Mouse (Mus musculus) limb, embryonic 11.5 days (tissue): Measurements from ENCODE around the gene Hspb7. TPM values are rescaled to one million over a fixed set of nuclear protein-coding genes. Genes with fewer than 3 reads are reported as not detected.

Experiments used
- ATAC-seq: fragments of 200-750 bp; cut with Nextera tagmentation; 2 replicates; pipeline ENCODE4 v1.8.0; 2017; ENCODE audit warnings: low read depth; ENCODE audit not compliant: insufficient number of reproducible peaks, low FRiP score, low TSS enrichment
- DNase-seq: peaks from one replicate; pipeline ENCODE4 v3.0.0-alpha.2; 2015; ENCODE audit warnings: low spot score
- H3K27ac ChIP-seq: fragments of 300-500 bp; sonication (generic); replicated peaks from 2 replicates; pipeline ENCODE4 v1.5.1; 2014; ENCODE audit warnings: low read depth, mild to moderate bottlenecking, low read length
- H3K27me3 ChIP-seq: fragments of 300-500 bp; sonication (generic); 2 replicates; pipeline ENCODE4 v1.6.1; 2014; ENCODE audit warnings: mild to moderate bottlenecking, low read length, mixed read lengths; ENCODE audit not compliant: control insufficient read depth, insufficient read depth
- H3K36me3 ChIP-seq: fragments of 300-500 bp; sonication (generic); 2 replicates; pipeline ENCODE4 v1.6.1; 2014; ENCODE audit warnings: mild to moderate bottlenecking, low read length, moderate library complexity, mixed read lengths; ENCODE audit not compliant: control insufficient read depth, insufficient read depth
- H3K4me1 ChIP-seq: fragments of 300-500 bp; sonication (generic); 2 replicates; pipeline ENCODE4 v1.6.1; 2014; ENCODE audit warnings: low read length, mixed read lengths; ENCODE audit not compliant: control insufficient read depth, insufficient read depth
- H3K4me2 ChIP-seq: fragments of 300-500 bp; sonication (generic); 2 replicates; pipeline ENCODE4 v1.6.1; 2014; ENCODE audit warnings: low read depth, mild to moderate bottlenecking, moderate library complexity; ENCODE audit not compliant: severe bottlenecking
- H3K4me3 ChIP-seq: fragments of 300-500 bp; sonication (generic); 2 replicates; pipeline ENCODE4 v1.5.1; 2014; ENCODE audit warnings: low read depth, low read length
- H3K9ac ChIP-seq: fragments of 300-500 bp; sonication (generic); 2 replicates; pipeline ENCODE4 v1.6.1; 2014; ENCODE audit warnings: mild to moderate bottlenecking, low read length
- H3K9me3 ChIP-seq: fragments of 300-500 bp; sonication (generic); 2 replicates; pipeline ENCODE4 v1.6.1; 2016; ENCODE audit warnings: low read length; ENCODE audit not compliant: control insufficient read depth
- WGBS: fragments of 180-500 bp; shearing (Covaris S2); extraction: QIAGEN DNeasy Blood & Tissue Kit; methylation state at CpG from one replicate; pipeline ENCODE4 v1.1.7; 2014; 5-methylcytosine and 5-hydroxymethylcytosine counted together
- polyA plus RNA-seq: library from polyadenylated mRNA; unstranded; fragments of >200 nt; fragmentation: Nextera tagmentation; extraction: Ambion mirVana; gene quantifications from 2 replicates; pipeline ENCODE4 v1.2.1, GENCODE M21; 2014

Hspb7 gene
- polyA plus RNA-seq, 1 experiment from 2014 or later: 0.41 TPM

- 84% methylated on average over 5 of the region's 5 CpGs for WGBS
- H3K27me3 ChIP-seq: peaks cover 3% of the 10 kb centered on the region; the same call in 1 of the 2 replicates
These were observed 2.7 kb downstream of the Hspb7 start for GRCm38 (mm10) chr4:141423288-141423687.

GRCm38 (mm10) chr4:141423691-141424431, 3.3 kb downstream of the Hspb7 start:
- WGBS: 88% methylated on average over 13 of the region's 13 CpGs
- Histone ChIP-seq H3K27me3 (peaks cover 3% of the 10 kb centered on the region; the same call in 1 of the 2 replicates), H3K27ac (no peak overlapping the region), H3K36me3 (no peaks in the 10 kb centered on the region), H3K4me1 (peaks cover 13% of the 10 kb centered on the region), H3K4me3 (no peak overlapping the region), H3K9ac (no peak overlapping the region), H3K4me2 (no peak overlapping the region), H3K9me3 (no peaks in the 10 kb centered on the region)
- DNase-seq: no peak
- no peak for ATAC-seq

More at GRCm38 (mm10) chr4:141423288-141423687, 2.7 kb downstream of the Hspb7 start:
- Histone ChIP-seq H3K9me3 (no peaks in the 10 kb centered on the region), H3K4me1 (peaks cover 13% of the 10 kb centered on the region), H3K36me3 (no peaks in the 10 kb centered on the region), H3K4me2 (no peak overlapping the region), H3K4me3 (no peak overlapping the region), H3K9ac (no peak overlapping the region), H3K27ac (no peak overlapping the region)
- ATAC-seq (no peak), DNase-seq (no peak)

GRCm38 (mm10) chr4:141425484-141426479, 5.2 kb downstream of the Hspb7 start:
- Histone ChIP-seq H3K27me3 (peaks cover 3% of the 10 kb centered on the region; the same call in 1 of the 2 replicates), H3K36me3 (no peaks in the 10 kb centered on the region), H3K9me3 (no peaks in the 10 kb centered on the region), H3K4me3 (peak overlapping the region; percentile 37), H3K27ac (no peak overlapping the region), H3K4me2 (peak overlapping the region; percentile 83), H3K4me1 (peaks cover 5% of the 10 kb centered on the region), H3K9ac (no peak overlapping the region)
- 3% methylated on average over 36 of the region's 36 CpGs for WGBS
- DNase-seq (peak; percentile 58), ATAC-seq (peak; percentile 71)

GRCm38 (mm10) chr4:141426796-141427745, 6.5 kb downstream of the Hspb7 start:
- no peaks in the 10 kb centered on the region for H3K36me3 ChIP-seq
- WGBS: 73% methylated on average over 10 of the region's 10 CpGs
- no peaks in the 10 kb centered on the region for H3K9me3 ChIP-seq
- H3K4me2 ChIP-seq: no peak overlapping the region
- H3K27ac ChIP-seq: no peak overlapping the region
- H3K9ac ChIP-seq: no peak overlapping the region
- no peak overlapping the region for H3K4me3 ChIP-seq
- peaks cover 3% of the 10 kb centered on the region; the same call in 1 of the 2 replicates for H3K27me3 ChIP-seq
- ATAC-seq: no peak
- no peak for DNase-seq
- H3K4me1 ChIP-seq: peaks cover 5% of the 10 kb centered on the region

GRCm38 (mm10) chr4:141427921-141428320, 7.3 kb downstream of the Hspb7 start:
- Histone ChIP-seq H3K4me1 (peaks cover 5% of the 10 kb centered on the region), H3K9me3 (no peaks in the 10 kb centered on the region), H3K36me3 (no peaks in the 10 kb centered on the region), H3K4me2 (no peak overlapping the region), H3K27ac (no peak overlapping the region), H3K4me3 (no peak overlapping the region), H3K9ac (no peak overlapping the region), H3K27me3 (peaks cover 3% of the 10 kb centered on the region; the same call in 1 of the 2 replicates)
- DNase-seq: no peak
- WGBS: 85% methylated on average over 13 of the region's 13 CpGs
- ATAC-seq: no peak

GRCm38 (mm10) chr4:141429381-141429780, 8.8 kb downstream of the Hspb7 start:
- H3K27ac ChIP-seq: no peak overlapping the region
- no peaks in the 10 kb centered on the region for H3K36me3 ChIP-seq
- no peak for DNase-seq
- H3K9me3 ChIP-seq: no peaks in the 10 kb centered on the region
- no peak overlapping the region for H3K4me3 ChIP-seq
- H3K4me1 ChIP-seq: peaks cover 5% of the 10 kb centered on the region
- WGBS: 81% methylated on average over 6 of the region's 6 CpGs
- H3K27me3 ChIP-seq: peaks cover 3% of the 10 kb centered on the region; the same call in 1 of the 2 replicates
- no peak for ATAC-seq
- H3K9ac ChIP-seq: no peak overlapping the region
- H3K4me2 ChIP-seq: no peak overlapping the region

DNA sequence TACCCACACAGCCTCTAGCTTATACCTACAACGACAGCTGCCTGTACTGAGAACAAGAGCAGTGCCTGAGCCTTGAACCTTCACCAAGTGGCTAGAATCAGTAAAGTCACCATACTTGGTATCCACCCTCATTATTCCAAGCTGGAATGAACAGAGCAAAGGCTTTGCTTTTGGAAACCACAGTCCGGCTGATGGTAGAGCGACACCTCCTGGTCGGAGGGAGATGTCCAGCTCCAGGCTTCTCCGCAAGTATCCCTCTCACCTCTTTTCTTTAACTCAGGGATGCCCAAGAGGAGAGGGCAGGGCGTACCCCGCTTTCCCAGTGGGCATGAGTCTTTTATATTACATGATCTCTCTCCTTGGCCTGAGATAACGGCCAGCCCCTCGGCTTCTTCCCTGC, 9.3 kb downstream of the Hspb7 start:
- peak; percentile 56 for DNase-seq
- H3K4me3 ChIP-seq: no peak overlapping the region
- H3K27me3 ChIP-seq: peaks cover 3% of the 10 kb centered on the region; the same call in 1 of the 2 replicates
- ATAC-seq: no peak
- no peak overlapping the region for H3K9ac ChIP-seq
- H3K4me1 ChIP-seq: peaks cover 5% of the 10 kb centered on the region
- H3K36me3 ChIP-seq: no peaks in the 10 kb centered on the region
- H3K9me3 ChIP-seq: no peaks in the 10 kb centered on the region
- H3K4me2 ChIP-seq: no peak overlapping the region
- H3K27ac ChIP-seq: no peak overlapping the region
- WGBS: 45% methylated on average over 9 of the region's 9 CpGs
